Mouse (Mus musculus) cerebellum, adult 2 months (tissue): ENCODE measurements around the gene Ccdc114. TPM values are rescaled to one million over a fixed set of nuclear protein-coding genes. Genes with fewer than 3 reads are reported as not detected.
A peak's percentile ranks its signal among the peaks of the same experiment; 100 is the strongest.
"Not testable (repeated sequence)": the region's sequence is repeated elsewhere in the genome, so short reads cannot be mapped to it uniquely, and the experiment has no call there.

Experiments used
- DNase-seq, 2 experiments: peaks; one replicate each; pipeline ENCODE4 v3.0.0; 2021
- H3K27ac ChIP-seq: fragments of 200-500 bp; 2 replicates; pipeline ENCODE4 v1.5.1; 2012; ENCODE audit warnings: low read length, control low read depth, inconsistent platforms; ENCODE audit not compliant: insufficient read depth
- H3K27me3 ChIP-seq: fragments of 200-500 bp; 2 replicates; pipeline ENCODE4 v1.6.1; 2012; ENCODE audit warnings: inconsistent platforms, mild to moderate bottlenecking, low read length, moderate library complexity; ENCODE audit not compliant: control insufficient read depth, insufficient read depth
- H3K4me1 ChIP-seq: fragments of 200-500 bp; 2 replicates; pipeline ENCODE4 v1.6.1; 2011; ENCODE audit warnings: low read length; ENCODE audit not compliant: control insufficient read depth, insufficient read depth
- H3K4me3 ChIP-seq: fragments of 200-500 bp; replicated peaks from 2 replicates; pipeline ENCODE3; 2011; ENCODE audit warnings: mild to moderate bottlenecking, low read depth, low read length, control low read depth; ENCODE audit not compliant: insufficient read depth
- CTCF ChIP-seq: fragments of 200-500 bp; IDR thresholded peaks from 2 replicates; pipeline ENCODE4 v1.5.1; 2011; ENCODE audit warnings: low read depth, mild to moderate bottlenecking, control low read depth, low read length, moderate library complexity, borderline replicate concordance; ENCODE audit not compliant: insufficient read depth
- POLR2A ChIP-seq: fragments of 200-500 bp; IDR thresholded peaks from 2 replicates; pipeline ENCODE4 v1.6.1; 2011; ENCODE audit warnings: low read length, control low read depth, borderline replicate concordance; ENCODE audit not compliant: insufficient read depth
- WGBS: fragments of 180-500 bp; shearing (Covaris S2); methylation state at CpG from one replicate; pipeline ENCODE4 v1.1.7; 2018; 5-methylcytosine and 5-hydroxymethylcytosine counted together
- polyA plus RNA-seq: library from polyadenylated mRNA; depleted of rRNA; stranded (reverse); fragments of >200 nt; gene quantifications from 2 replicates; pipeline ENCODE4 v1.2.3, GENCODE M21; 2012

Ccdc114 gene
- polyA plus RNA-seq, 1 experiment: 3.4 TPM

GRCm38 (mm10) chr7:45935114-45935513, 11.2 kb downstream of the Ccdc114 start:
- Histone ChIP-seq H3K27ac (no peak overlapping the region), H3K4me3 (no peak overlapping the region), H3K27me3 (no peaks in the 10 kb centered on the region), H3K4me1 (no peaks in the 10 kb centered on the region)
- whole genome bisulfite sequencing: 9% methylated on average over 7 of the region's 7 CpGs
- peak; percentile 83 for TF ChIP-seq CTCF
- TF ChIP-seq POLR2A: no peak
- DNase-seq: peak; percentile 42 to 60

- TF ChIP-seq CTCF: no peak
- TF ChIP-seq POLR2A: no peak
- no peak for DNase-seq
- H3K4me1 ChIP-seq: no peaks in the 10 kb centered on the region
- 30% methylated on average over 2 of the region's 2 CpGs for WGBS
- H3K4me3 ChIP-seq: no peak overlapping the region
- no peaks in the 10 kb centered on the region for H3K27me3 ChIP-seq
- no peak overlapping the region for H3K27ac ChIP-seq
Measured at GRCm38 (mm10) chr7:45939836-45940235, 16.0 kb downstream of the Ccdc114 start.

GRCm38 (mm10) chr7:45941986-45942385, 18.1 kb downstream of the Ccdc114 start:
- WGBS: 89% methylated on average over 9 of the region's 9 CpGs
- TF ChIP-seq POLR2A (no peak), CTCF (no peak)
- H3K27ac ChIP-seq: no peak overlapping the region
- no peak overlapping the region for H3K4me3 ChIP-seq
- H3K27me3 ChIP-seq: no peaks in the 10 kb centered on the region
- no peak for DNase-seq
- no peaks in the 10 kb centered on the region for H3K4me1 ChIP-seq

- H3K27ac ChIP-seq: not testable (repeated sequence)
- WGBS: 33% methylated on average over 1 of the region's 1 CpGs
Measured at GRCm38 (mm10) chr7:45943280-45943679, 19.4 kb downstream of the Ccdc114 start.

GRCm38 (mm10) chr7:45949061-45949460, 25.2 kb downstream of the Ccdc114 start:
- TF ChIP-seq POLR2A: no peak
- TF ChIP-seq CTCF: no peak
- DNase-seq: no peak
- H3K4me3 ChIP-seq: no peak overlapping the region
- H3K27me3 ChIP-seq: no peaks in the 10 kb centered on the region
- no peak overlapping the region for H3K27ac ChIP-seq
- WGBS: 40% methylated on average over 4 of the region's 4 CpGs
- no peaks in the 10 kb centered on the region for H3K4me1 ChIP-seq

More at GRCm38 (mm10) chr7:45943280-45943679, 19.4 kb downstream of the Ccdc114 start:
- not testable (repeated sequence) for H3K27me3 ChIP-seq, H3K4me3 ChIP-seq, DNase-seq, H3K4me1 ChIP-seq

GRCm38 (mm10) chr7:45956611-45957010, 32.7 kb downstream of the Ccdc114 start:
- whole genome bisulfite sequencing: 66% methylated on average over 4 of the region's 4 CpGs
- Histone ChIP-seq H3K27me3 (no peaks in the 10 kb centered on the region), H3K4me1 (no peaks in the 10 kb centered on the region), H3K27ac (no peak overlapping the region), H3K4me3 (no peak overlapping the region)
- TF ChIP-seq POLR2A (no peak), CTCF (no peak)
- no peak for DNase-seq

- DNase-seq: no peak
- 78% methylated on average over 11 of the region's 11 CpGs for WGBS
- TF ChIP-seq POLR2A: no peak
- TF ChIP-seq CTCF: no peak
- no peaks in the 10 kb centered on the region for H3K4me1 ChIP-seq
- no peak overlapping the region for H3K27ac ChIP-seq
- no peak overlapping the region for H3K4me3 ChIP-seq
- H3K27me3 ChIP-seq: no peaks in the 10 kb centered on the region
Measured at GRCm38 (mm10) chr7:45971831-45972723, 48.2 kb downstream of the Ccdc114 start.

- Histone ChIP-seq H3K4me1 (no peaks in the 10 kb centered on the region), H3K27ac (no peak overlapping the region), H3K27me3 (no peaks in the 10 kb centered on the region), H3K4me3 (no peak overlapping the region)
- no peak for TF ChIP-seq CTCF
- TF ChIP-seq POLR2A: no peak
- WGBS: 67% methylated on average over 6 of the region's 6 CpGs
- no peak for DNase-seq
Measured at GRCm38 (mm10) chr7:45973271-45973687, 49.4 kb downstream of the Ccdc114 start.
